In genomic region chr8:46898697-46899445, GRCm38 (mm10) we compare ENCODE assay signal across 14 mouse cellular contexts.
DNase-seq lines count a peak whose midpoint lies in the region; ATAC-seq and TF ChIP-seq lines count a peak whose summit lies in the region.
"Had no signal": no experiment of that assay in that cellular context is flagged by ENCODE, and none has a peak within 500 bp of the region (broad histone marks: within the 10 kb centered on the region; RNA-seq: fewer than 3 reads in every experiment).

No protein-coding gene starts in this region.

- no peaks in the 10 kb centered on the region for H3K27me3 ChIP-seq in kidney, adult 2 months (replicated peaks; ENCODE audit: control insufficient read depth, insufficient read depth, low read length)
- no peaks in the 10 kb centered on the region for H3K27me3 ChIP-seq in kidney, postnatal 0 days (ENCODE audit: insufficient read depth, low read length)
- H3K27me3 ChIP-seq in midbrain, embryonic 11.5 days (ENCODE audit: control insufficient read depth, insufficient read depth, low read length): no peaks in the 10 kb centered on the region
- H3K27me3 ChIP-seq: CH12.LX; neural tube, embryonic 15.5 days had no signal

- H3K36me3 ChIP-seq in kidney, adult 2 months (ENCODE audit: control insufficient read depth, insufficient read depth, low read length): no peaks in the 10 kb centered on the region
- no peaks in the 10 kb centered on the region for H3K36me3 ChIP-seq in kidney, postnatal 0 days (ENCODE audit: insufficient read depth, low read length)
- H3K36me3 ChIP-seq in midbrain, embryonic 11.5 days (ENCODE audit: control insufficient read depth, insufficient read depth, low read length): no peaks in the 10 kb centered on the region
- H3K36me3 ChIP-seq: neural tube, embryonic 15.5 days had no signal

- no peak for TF ChIP-seq POLR2A in kidney, adult 2 months (IDR thresholded peaks at IDR 0.05; ENCODE audit: low read depth, low read length)

- peak; percentile 37 for DNase-seq in kidney, adult 2 months
- no peak for DNase-seq in kidney, adult 18-20 months
- peak; percentile 29 for DNase-seq in 3T3-L1 (ENCODE audit: low read depth, low spot score)
- peak; percentile 47 for DNase-seq in embryo, embryonic 10.5 days (ENCODE audit: low spot score)
- peak; percentile 49 for DNase-seq in kidney, postnatal 0 days (ENCODE audit: low spot score)
- DNase-seq in thymus, postnatal 36 days: no peak
- DNase-seq in midbrain, embryonic 11.5 days (ENCODE audit: low spot score, missing footprints): no peak
- DNase-seq: adrenal gland, postnatal 14 days; gastrocnemius, postnatal 25 days; thymus, postnatal 4 days had no signal

- H3K9ac ChIP-seq in kidney, postnatal 0 days (ENCODE audit: low read depth, low read length): no peak overlapping the region
- H3K9ac ChIP-seq in midbrain, embryonic 11.5 days (ENCODE audit: low read length): no peak overlapping the region
- H3K9ac ChIP-seq: neural tube, embryonic 15.5 days had no signal

- H3K9me3 ChIP-seq in kidney, postnatal 0 days (replicated peaks; ENCODE audit: low read length): no peaks in the 10 kb centered on the region
- H3K9me3 ChIP-seq in midbrain, embryonic 11.5 days (ENCODE audit: control insufficient read depth, low read length): no peaks in the 10 kb centered on the region
- H3K9me3 ChIP-seq: neural tube, embryonic 15.5 days had no signal

- no peak; the same call in 1 of the 2 replicates for ATAC-seq in kidney, postnatal 0 days (replicated peaks; ENCODE audit: low FRiP score, low read depth)
- no peak for ATAC-seq in midbrain, embryonic 11.5 days (ENCODE audit: low FRiP score)
- ATAC-seq: hindbrain, embryonic 16.5 days had no signal

- H3K27ac ChIP-seq in kidney, adult 2 months (ENCODE audit: insufficient read depth, low read depth, low read length): no peak overlapping the region
- H3K27ac ChIP-seq in kidney, postnatal 0 days: no peak overlapping the region
- H3K27ac ChIP-seq in midbrain, embryonic 11.5 days (ENCODE audit: low read depth, low read length): no peak overlapping the region
- H3K27ac ChIP-seq: layer of hippocampus, adult 2 months; neural tube, embryonic 15.5 days had no signal

- no peak overlapping the region for H3K4me2 ChIP-seq in kidney, postnatal 0 days (ENCODE audit: low read length)
- H3K4me2 ChIP-seq in midbrain, embryonic 11.5 days: no peak overlapping the region
- H3K4me2 ChIP-seq: neural tube, embryonic 15.5 days had no signal

- TF ChIP-seq CTCF in kidney, adult 2 months (conservative IDR thresholded peaks at IDR 0.05; ENCODE audit: insufficient read depth, insufficient read length, low read depth, low read length): no peak
- TF ChIP-seq CTCF in kidney, postnatal 0 days (IDR thresholded peaks at IDR 0.05; ENCODE audit: low read depth): no peak

- no peaks in the 10 kb centered on the region for H3K4me1 ChIP-seq in kidney, adult 2 months (ENCODE audit: control insufficient read depth, insufficient read depth, low read length)
- peaks cover 6% of the 10 kb centered on the region; the same call in 1 of the 2 replicates for H3K4me1 ChIP-seq in kidney, postnatal 0 days (replicated peaks; ENCODE audit: insufficient read depth, low read length)
- H3K4me1 ChIP-seq in midbrain, embryonic 11.5 days (ENCODE audit: control insufficient read depth, insufficient read depth, low read length): no peaks in the 10 kb centered on the region
- H3K4me1 ChIP-seq: neural tube, embryonic 15.5 days had no signal

- 31% methylated on average over 5 of the region's 5 CpGs for WGBS in kidney, adult 2 months
- 12% methylated on average over 5 of the region's 5 CpGs for WGBS in kidney, postnatal 0 days
- WGBS in midbrain, embryonic 11.5 days: 57% methylated on average over 5 of the region's 5 CpGs

- H3K4me3 ChIP-seq in kidney, adult 2 months (ENCODE audit: insufficient read depth, low read depth, low read length): no peak overlapping the region
- no peak overlapping the region for H3K4me3 ChIP-seq in kidney, postnatal 0 days (replicated peaks; ENCODE audit: low read depth, low read length)
- H3K4me3 ChIP-seq in midbrain, embryonic 11.5 days (ENCODE audit: low read depth, low read length): no peak overlapping the region
- H3K4me3 ChIP-seq: layer of hippocampus, adult 2 months; neural tube, embryonic 15.5 days had no signal

Comparison
In these comparisons a context has a peak if more than half of its experiments do, and no peak if none do; other contexts are left out.
1. DNase-seq: peak in kidney, adult 2 months (single experiment), 3T3-L1 (single experiment), embryo, embryonic 10.5 days (single experiment) and kidney, postnatal 0 days (single experiment); none in kidney, adult 18-20 months (single experiment), thymus, postnatal 36 days (0 of 2) and midbrain, embryonic 11.5 days (single experiment).